Mouse (Mus musculus): ENCODE measurements around the gene Rfxank. TPM values are rescaled to one million over a fixed set of nuclear protein-coding genes. Genes with fewer than 3 reads are reported as not detected.

Gene Rfxank
- 23.4 and 23.8 TPM in 2 replicates for polyA plus RNA-seq (2012; rRNA removed)

DNA sequence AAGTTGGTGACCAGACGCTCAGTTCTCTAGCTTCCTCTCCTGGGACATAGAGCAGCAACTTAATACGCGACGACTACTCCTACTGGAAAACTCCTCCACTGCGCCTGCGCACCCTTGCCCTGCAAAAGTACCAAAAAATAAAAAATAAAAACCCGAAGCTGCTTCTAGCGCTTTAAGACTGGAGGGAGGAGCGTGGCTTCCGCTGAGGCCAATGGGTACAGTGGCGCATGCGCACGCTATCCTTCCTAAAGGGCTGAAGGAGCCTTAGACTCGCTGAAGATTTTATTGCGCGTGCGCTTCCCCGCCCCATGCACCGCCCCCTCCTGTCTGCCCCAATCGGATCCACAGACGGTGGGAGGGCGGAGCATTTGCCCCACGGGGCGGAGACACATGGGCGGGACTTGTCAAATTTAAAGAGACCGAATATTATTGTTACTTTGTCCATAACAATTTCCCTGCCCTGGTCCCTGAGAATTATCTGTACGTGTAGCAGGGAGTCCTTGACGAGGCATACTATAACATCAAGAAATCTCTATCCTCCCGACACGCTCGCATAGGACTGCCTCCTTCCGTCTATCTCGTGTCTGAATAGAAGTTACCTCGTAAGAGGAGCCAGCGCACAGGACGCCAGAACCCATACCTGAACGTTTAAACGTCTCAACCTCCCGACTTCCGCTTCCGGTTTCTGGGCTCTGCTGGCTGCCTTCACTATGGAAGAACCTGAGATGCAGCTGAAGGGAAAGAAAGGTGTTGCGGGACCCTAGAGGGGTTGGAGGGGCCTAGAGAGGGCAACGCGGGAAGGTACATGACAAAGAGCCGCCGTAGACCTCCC is at the start of gene Rfxank, which contains the start of the genes Borcs8 and Mef2b:
Gene Rfxank, minus strand, starts transcription at position 129 of the 832 bp plus-strand sequence.
Gene Borcs8, plus strand, starts transcription at position 474 of the 832 bp plus-strand sequence.
Gene Mef2b, plus strand, starts transcription at position 686 of the 832 bp plus-strand sequence.
- peak; percentile 85 for DNase-seq (ENCODE audit: low read depth)

DNA sequence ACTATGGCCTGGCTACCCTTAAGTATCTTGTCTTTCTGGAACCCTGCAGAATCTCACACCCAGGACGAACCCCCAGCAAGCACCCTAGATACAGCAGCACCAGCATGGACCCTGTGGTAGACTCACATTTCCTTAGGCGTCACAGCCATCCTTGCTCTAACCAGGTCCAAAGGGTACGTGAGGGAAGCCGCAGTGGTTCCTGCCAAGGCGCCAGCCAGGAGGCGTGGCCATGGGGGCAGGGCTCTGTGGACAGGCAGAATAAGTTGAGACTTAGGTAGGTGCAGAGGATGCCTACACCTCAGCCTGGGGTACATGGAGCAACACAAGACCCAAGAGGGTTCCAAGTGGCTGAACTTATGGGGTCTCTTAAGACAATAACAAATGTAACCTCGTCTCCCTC is 49.8 kb upstream of the Rfxank start:
- DNase-seq (ENCODE audit: low read depth): no peak

DNA sequence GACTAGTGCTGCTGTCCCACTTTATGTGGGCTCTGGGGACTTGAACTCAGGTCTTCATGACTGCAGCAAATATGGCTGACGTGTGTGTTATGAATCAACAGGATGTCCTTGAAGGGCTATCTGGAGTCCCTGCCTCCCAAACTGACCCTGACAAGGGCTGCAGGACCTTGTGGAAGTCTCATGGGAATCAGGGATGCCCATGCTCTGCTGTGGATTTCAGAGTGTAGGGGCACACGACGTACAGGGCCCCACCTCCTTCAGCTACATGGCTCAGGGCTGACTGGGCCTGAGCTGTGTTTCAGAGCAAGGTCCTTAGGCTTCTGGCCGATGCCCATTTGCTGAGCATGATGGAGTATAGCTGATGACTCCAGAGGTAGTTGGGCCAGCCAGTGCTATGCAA is 44.2 kb upstream of the Rfxank start:
- DNase-seq (ENCODE audit: low read depth): no peak

DNA sequence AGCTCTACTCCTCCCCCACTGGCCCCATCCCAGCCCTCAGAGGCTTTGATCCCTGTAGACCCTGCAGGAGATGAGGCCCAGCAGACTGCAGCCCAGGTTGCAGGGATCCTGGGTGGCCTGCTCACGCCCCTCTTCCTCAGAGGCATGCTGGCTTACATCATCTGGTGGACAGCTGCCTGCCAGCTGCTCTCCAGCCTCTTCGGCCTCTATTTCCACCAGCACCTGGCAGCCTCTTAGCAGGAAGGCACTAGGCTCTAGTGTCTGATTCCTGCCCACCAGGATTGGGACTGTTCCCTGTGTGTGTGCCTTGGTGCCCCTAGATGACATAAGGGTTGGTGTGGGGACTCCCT is 42.9 kb upstream of the Rfxank start:
- no peak for DNase-seq (ENCODE audit: low read depth)

DNA sequence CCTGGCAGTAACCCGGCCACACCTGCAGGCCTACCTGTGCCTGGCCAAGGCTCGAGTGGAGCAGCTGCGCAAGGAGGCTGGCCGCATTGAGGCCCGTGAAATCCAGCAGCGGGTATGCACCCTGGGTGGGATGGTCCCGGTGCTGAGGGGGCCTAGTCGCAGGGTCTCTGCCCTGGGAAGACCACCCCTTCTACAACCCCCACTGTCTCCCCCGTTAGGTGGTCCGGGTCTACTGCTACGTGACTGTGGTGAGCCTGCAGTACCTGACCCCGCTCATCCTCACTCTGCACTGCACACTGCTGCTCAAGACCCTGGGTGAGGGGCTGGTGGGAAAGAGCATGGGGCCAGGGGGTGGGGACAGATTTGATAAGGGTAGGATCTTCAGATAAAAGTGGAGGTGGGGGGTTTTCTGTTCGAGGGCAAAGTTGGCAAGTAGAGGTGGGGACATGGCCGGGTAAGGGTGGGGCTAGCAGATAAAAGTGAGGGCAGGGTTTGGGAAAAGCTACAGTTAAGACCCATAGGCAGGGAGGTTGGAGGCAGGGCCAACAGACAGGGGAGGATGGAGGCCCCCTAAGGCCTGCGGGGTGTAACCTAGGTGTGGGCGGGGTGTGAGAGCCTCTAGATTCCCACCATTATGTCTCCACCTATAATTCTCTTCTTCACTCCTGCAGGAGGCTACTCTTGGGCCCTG is 42.4 kb upstream of the Rfxank start:
- DNase-seq (ENCODE audit: low read depth): no peak

DNA sequence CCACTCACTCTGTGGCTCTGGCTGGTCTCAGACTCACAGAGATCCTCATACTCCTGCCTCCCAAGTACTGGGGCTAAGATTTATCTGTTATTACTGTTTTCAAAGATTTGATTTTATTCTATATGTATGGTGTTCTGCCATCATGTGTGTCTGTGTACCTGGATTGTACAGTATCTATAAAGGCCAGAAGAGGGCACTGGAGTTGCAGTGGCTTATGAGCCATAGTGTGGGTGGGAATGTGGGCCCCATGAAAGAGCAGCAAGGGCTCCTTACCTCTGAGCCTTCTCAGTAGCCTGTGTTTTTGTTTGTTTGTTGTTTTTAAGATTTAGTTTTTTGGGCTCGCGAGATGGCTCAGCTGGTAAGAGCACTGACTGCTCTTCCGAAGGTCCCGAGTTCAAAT is 40.1 kb upstream of the Rfxank start:
- DNase-seq (ENCODE audit: low read depth): no peak

DNA sequence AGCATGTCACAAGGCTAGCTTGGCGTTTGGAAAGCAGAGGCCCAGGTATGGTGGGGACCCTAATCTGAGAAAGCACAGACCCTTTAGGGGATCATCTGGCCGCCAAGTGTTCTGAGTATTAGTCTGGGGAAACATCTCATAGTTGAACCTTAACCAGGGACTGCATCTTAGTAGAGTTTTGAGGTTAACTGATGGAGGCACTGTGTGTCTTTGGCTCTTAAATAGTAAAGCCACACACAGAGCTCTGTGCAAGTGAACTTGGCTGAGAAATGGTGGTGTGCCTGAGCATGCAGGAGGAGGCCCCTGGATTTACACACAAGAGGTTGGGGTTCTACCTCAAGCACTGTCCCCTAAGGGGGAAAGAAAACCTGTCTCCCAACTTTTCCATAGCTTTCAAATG is 39.3 kb upstream of the Rfxank start:
- no peak for DNase-seq (ENCODE audit: low read depth)

DNA sequence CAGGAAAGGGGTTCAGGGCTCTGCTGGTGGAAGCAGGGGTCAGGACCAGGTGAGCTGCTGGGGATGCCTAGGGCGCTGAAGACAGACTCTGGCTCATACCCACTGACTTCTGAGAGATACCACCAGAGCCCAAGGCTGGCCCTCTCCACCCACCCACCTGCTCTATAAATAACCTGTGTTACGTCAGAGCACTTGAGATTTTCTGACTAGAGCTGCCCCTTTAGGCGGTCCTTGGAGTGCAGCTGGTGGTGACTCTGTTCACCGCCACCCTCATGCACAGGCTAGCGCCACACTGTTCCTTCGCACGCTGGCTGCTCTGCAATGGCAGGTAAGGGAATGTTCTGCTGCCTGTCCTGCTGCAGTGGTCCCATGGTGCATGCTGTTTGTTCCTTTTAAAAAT is 35.1 kb upstream of the Rfxank start:
- no peak for DNase-seq (ENCODE audit: low read depth)

DNA sequence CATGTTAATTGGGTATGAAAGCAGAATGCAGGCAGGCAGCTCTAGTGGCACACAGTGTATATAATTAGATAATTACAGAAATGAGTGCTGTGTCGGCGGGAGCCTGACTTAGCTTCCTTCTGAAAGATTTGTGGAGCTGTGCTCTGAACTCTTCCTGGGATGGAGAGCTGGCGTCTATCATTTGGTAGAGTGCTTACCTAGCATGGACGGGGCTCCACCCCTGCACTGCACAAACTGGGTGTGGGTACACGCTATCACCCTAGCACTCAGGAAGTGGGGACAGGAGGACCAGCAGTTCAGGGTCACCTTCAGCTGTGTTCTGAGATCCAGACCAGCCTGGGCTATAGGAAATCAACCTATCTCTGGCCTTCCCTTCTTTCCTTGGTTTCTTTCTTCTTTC is 34.4 kb upstream of the Rfxank start:
- no peak for DNase-seq (ENCODE audit: low read depth)

DNA sequence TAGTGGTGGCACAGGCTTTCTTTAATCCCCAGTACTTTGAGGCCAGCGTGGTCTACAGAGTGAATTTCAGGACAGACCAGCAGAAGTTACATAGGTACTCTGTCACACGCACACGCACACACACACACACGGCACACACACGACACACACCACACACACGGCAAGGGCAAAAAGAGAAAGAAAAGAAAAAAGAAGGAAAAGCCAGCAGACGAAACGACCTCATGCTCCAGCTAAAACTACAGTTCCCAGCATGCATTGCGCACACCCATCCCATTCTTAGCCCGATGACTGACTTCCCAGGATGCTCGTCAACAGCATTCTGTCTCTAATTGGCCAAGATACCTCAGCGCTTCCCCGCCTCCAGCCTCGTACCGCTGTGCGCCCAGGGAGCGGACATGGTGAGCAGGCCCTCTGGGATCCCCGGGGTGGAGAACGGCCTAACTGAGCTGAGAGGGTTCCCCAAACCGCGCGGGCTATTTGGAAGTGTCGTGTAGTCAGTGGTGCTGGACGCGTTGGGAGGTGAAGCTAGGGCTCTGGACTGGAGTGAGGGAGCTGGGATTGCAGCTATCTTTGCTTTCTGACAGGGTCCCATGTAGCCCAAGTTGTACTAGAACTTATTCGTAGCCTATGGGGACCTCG is 33.2 kb upstream of the Rfxank start, which contains the start of gene Tmem161a:
Gene Tmem161a, plus strand, starts transcription at position 314 of the 639 bp plus-strand sequence.
- DNase-seq (ENCODE audit: low read depth): peak; percentile 76

DNA sequence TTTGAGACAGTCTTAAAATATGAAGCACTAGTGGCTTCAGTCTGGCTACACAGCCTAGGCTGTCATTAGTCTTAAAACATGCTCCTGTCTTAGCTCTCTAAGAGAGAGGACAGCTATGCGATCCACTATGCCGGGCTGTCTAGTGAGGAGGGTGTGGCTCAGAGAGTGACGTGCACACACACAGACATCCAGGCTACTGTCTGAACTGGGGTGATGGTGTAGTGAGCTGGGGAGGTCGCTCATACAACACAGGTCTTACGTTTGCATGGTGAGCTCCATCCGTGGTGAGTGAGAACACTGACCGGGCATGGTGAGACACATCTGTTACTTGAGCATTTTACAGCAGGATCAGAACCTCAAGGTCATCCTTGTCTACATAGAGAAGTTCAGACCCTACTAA is 32.3 kb upstream of the Rfxank start:
- no peak for DNase-seq (ENCODE audit: low read depth)

DNA sequence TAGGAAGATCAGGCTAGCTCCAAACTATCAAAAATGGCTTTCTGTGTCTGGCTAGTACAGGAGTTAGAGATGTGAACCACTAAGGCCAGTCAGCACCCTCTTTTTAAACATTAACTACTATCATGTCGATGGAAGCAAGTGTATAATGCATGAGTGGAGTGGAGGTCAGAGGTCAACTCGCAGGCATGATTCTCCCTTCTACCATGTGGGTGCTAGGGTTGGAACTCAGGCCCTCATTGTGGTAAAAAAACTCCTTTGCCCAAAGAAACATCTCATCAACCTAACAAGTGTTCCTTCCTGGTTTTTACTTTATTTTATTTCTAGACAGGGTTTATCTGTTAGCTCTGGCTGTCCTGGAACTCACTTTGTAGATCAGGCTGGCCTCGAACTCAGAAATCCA is 31.8 kb upstream of the Rfxank start:
- no peak for DNase-seq (ENCODE audit: low read depth)

DNA sequence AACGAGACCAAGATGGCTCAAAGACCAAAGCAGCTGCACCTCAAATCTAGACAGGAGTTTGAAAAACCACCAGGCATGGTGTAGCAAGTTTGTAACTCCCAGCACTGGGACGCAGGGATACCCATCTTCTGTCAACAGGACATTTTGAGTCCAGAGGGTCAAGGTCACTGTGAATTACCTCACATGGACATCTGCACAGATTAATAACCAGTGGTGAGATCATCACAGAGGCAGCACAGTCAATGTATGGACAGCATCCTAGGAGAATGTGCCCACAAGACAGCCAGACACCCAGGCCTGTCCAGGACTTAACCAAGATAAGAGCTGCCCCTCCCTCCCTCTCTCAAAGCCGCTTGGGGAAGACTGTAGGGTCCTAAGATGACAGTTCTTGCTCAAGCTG is 31.2 kb upstream of the Rfxank start:
- no peak for DNase-seq (ENCODE audit: low read depth)

DNA sequence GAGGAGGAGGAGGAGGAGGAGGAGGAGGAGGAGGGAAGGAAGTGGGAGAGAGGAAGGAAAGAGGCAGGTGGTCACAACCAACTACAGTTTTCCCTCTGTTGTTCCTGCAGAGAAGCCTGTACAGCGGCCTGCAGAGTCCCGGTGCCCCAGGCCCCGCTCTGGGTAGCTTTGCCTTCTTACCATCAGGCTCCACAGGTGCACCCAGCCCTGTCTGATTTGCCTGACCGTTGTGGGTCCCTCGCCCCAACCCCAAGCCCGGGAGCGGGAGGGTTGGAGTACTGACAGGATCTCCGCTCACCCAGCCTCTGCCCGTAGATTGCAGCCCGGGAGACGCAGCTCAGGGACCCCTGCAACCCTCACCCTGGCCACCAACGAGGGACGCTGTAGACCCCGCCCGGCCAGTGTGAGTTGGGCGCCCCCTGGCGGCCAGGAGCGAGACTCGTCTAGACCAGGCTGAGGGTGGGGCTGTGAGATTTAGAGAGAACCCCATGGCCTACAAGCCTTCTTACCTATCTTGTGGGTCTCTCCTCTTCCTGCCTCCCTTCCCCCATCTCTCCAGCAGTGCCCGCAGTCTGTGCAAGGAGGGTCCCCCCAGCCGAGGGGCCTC is 27.7 kb upstream of the Rfxank start:
- DNase-seq (ENCODE audit: low read depth): no peak

DNA sequence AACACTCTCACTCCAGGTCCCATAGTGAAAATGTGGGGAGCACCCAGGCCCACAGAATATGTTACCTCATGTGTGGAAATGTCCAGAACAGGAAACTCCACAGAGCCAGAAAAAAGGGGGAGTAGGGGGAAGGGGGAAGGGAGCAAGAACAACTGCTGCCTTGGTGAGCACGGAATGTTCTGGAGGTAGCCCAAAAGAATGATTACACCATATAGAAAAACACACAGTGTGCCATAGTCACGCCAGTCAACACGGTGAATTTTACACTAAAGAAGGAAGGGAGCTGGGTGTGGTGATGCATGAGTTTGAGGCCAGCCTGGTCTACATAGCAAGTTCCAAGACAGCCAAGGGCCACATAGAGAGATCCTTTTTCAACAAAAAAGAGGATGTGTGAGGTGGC is 24.4 kb upstream of the Rfxank start:
- DNase-seq (ENCODE audit: low read depth): no peak

DNA sequence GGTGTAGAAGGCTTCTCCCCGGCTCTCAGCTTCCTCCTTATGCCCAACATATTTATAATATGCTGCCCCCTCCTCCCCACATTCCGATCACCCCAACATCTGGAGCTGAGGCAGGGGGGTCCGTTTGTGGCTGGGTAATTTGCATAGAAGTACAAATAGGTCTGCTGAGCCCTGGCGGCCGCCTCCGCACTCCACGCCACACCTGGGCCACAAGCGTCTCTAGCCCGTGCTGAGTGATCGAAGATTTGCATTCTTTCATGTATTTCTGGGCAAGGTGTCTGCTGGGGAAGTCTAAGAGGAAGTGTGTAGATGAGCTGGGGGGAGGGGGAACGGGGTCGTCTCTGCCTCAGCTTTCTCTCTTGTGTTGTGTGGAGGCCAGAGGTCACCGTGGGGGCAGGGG is 21.1 kb upstream of the Rfxank start:
- DNase-seq (ENCODE audit: low read depth): no peak

DNA sequence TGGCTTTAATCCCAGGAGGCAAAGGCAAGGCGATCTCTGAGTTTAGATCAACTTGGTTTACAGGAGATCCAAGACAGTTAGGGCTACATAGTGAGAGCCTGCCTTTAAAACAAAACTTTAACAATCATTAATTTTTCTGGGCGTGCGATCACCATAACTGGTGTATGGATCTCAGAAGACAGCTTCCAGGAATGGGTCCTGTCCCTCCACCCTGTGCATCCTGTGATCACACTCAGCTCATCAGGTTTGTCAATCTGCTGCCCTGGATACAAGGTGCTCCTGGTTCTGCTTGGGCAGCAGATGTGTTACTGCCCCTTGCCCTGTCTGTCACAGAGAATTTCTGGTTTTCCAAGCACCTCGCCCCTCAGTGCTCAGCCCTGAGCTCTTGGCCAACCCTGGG is 20.3 kb upstream of the Rfxank start:
- no peak for DNase-seq (ENCODE audit: low read depth)

DNA sequence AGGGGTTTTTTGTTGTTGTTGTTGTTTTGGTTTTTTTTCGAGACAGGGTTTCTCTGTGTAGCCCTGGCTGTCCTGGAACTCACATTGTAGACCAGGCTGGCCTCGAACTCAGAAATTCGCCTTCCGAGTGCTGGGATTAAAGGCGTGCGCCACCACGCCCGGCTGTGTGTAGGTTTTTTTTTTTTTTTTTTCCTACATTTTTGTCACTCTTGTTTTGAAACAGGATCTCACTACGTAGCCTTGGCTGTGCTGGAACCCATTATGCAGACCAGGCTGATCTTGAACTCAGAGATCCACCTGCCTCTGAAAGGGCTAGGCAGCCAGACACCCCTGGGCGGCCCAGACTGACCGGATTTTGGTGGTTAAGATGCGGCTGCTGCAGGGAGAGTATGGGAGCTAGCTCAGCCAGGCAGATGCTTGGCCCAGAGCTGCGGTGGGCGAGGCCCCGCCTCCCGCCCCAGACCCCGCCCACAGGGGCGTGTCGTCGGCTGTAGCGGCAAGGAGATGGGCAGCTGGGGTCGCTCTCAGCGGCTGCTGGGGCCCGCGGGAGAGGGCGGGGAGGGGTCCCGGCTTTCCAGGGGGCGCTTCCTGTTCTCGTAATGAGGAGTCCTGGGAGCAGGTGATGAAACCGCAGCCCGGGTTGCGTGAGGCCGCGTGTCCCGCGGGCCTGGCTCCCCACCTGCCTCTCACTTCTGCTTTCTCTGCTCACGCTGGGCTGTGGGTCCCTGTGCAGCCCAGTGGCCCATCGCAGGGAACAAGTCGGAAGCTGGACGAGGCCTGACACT is 19.3 kb upstream of the Rfxank start:
- DNase-seq (ENCODE audit: low read depth): no peak

DNA sequence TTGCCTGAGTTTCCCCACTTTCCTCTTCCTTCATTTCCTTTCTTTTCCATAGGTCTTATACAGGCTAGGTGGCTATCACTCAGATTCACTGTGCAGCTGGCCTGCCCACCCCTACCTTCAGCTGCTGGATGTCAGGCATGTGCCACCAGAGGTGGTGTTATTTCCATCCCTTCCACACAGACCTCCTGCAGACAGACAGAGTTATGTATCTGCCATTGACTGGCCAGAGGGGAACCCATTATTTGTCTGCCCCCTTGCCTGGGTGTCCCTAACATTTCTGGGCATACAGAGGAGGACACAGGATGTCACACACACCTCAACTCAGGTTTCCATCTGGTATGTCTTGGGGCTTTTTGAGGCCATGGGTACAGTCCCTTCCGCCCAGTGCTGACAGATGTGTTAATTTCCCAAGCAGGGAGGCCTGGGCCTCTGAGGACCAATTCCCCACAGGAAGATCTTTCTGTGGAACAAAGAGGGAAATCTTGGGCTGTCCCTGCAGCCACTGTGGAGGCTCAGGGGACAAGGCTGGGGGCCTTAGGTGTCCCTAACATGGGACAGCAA is 18.4 kb upstream of the Rfxank start:
- DNase-seq (ENCODE audit: low read depth): no peak

DNA sequence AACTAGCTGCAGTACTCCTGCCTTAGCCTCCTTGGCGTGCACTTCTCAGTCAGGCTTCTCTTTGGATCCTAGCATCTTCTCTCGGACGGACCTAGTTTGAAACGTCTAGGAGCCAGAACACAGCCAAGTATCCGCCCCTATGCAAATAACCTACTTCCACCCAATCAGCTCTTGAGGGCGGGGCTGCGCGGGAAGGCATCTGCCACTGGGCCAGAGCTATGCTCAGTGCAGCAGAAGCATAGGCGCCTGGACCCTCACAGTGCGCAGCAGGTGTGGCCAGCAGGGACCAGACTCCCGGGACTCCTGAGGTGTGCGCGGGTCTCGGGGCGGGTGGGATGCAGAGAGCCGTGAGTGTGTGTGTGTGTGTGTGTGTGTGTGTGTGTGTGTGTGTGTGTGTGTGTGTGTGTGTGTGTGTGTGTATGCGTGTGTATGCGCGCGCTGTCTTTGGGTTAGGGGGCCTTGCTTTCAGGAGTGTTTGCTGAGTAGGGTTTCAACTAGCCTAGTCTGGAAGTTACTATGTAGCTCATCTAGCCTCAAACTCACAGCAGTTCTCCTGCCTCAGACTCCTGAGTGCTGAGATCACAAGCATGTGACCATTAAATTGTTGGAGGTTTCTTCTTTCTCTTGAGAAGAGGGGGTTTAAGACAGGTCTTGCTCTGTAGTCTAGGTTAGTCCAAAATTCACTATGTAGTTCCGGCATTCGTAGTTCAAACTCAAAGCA is 13.7 kb upstream of the Rfxank start:
- DNase-seq (ENCODE audit: low read depth): no peak
